Mouse (Mus musculus) embryonic facial prominence, embryonic 10.5 days (tissue): ENCODE results near the gene Cep295nl. TPM values are rescaled to one million over a fixed set of nuclear protein-coding genes. Genes with fewer than 3 reads are reported as not detected.
A peak's percentile ranks its signal among the peaks of the same experiment; 100 is the strongest.

ENCODE experiments used
- DNase-seq: peaks from one replicate; pipeline ENCODE4 v3.0.0-alpha.2; 2017; ENCODE audit warnings: low spot score
- H3K27ac ChIP-seq: fragments of 300-500 bp; sonication (generic); replicated peaks from 2 replicates; pipeline ENCODE4 v1.5.1; 2016; ENCODE audit warnings: mild to moderate bottlenecking
- H3K27me3 ChIP-seq: fragments of 300-500 bp; sonication (generic); replicated peaks from 2 replicates; pipeline ENCODE4 v1.6.1; 2016; ENCODE audit warnings: low read depth, mild to moderate bottlenecking; ENCODE audit not compliant: poor library complexity, severe bottlenecking
- H3K36me3 ChIP-seq: fragments of 300-500 bp; sonication (generic); replicated peaks from 2 replicates; pipeline ENCODE4 v1.6.1; 2016; ENCODE audit warnings: mild to moderate bottlenecking, moderate library complexity
- H3K4me1 ChIP-seq: fragments of 300-500 bp; sonication (generic); 2 replicates; pipeline ENCODE4 v1.6.1; 2016
- H3K4me3 ChIP-seq: fragments of 300-500 bp; sonication (generic); 2 replicates; pipeline ENCODE4 v1.5.1; 2016; ENCODE audit warnings: mild to moderate bottlenecking, moderate library complexity
- H3K9me3 ChIP-seq: fragments of 300-500 bp; sonication (generic); 2 replicates; pipeline ENCODE4 v1.6.1; 2016; ENCODE audit warnings: mild to moderate bottlenecking
- WGBS: fragments of 180-500 bp; shearing (Covaris S2); methylation state at CpG from one replicate; pipeline ENCODE4 v1.1.7; 2016; 5-methylcytosine and 5-hydroxymethylcytosine counted together
- polyA plus RNA-seq: library from polyadenylated mRNA; unstranded; fragments of >200 nt; fragmentation: Nextera tagmentation; extraction: Ambion mirVana; gene quantifications from 2 replicates; pipeline ENCODE4 v1.2.1, GENCODE M21; 2016

The Cep295nl gene
- polyA plus RNA-seq, 1 experiment from 2014 or later, result 0.56 TPM

DNA sequence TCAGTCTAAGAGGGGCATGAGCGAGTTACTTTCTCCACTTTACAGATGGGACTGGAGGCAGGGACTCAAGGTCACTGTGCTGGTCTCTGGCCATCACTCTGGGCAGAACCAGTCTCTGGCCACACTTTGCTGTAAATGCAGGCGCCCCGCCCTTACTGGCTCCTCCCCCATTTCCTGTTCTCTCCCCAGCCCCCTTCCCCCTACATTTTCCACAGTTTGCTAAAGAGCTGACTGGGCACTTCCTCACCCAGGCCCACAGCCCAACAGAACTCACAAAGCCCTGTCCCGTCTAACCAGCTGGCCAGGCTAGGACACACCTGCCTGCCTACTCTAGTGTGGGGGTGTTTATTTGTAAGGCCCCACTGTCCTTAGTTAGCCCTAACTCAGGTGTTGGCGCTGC is 6.6 kb upstream of the Cep295nl start:
- Histone ChIP-seq H3K27me3 (no peaks in the 10 kb centered on the region), H3K27ac (peak overlapping the region; percentile 60), H3K36me3 (peaks cover 34% of the 10 kb centered on the region), H3K4me3 (peak overlapping the region; percentile 17; the same call in 1 of the 2 replicates), H3K9me3 (no peaks in the 10 kb centered on the region), H3K4me1 (peaks cover 58% of the 10 kb centered on the region)
- no peak for DNase-seq
- WGBS, result 58% methylated on average over 5 of the region's 5 CpGs

DNA sequence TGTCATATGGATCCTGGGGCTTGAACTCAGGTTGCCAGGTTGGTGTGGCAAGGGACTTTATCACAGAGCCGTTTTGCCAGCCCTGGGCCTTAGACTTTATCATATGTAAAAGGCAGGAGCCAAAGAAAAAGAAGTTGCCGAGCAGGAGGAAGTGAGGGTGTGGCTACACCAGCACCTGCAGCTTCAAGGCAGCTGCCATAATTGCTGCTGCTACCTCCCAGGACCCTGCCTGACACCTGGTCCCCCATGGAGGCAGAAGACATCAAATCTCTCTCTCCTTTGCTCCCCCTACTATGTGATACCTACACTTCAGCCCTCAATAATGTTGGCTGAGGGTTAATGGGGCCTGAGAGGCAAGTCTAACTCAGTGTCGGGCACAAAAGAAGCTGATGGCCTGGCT is 6.1 kb upstream of the Cep295nl start:
- no peaks in the 10 kb centered on the region for H3K27me3 ChIP-seq
- DNase-seq, result no peak
- H3K27ac ChIP-seq, result peak overlapping the region; percentile 60
- peaks cover 58% of the 10 kb centered on the region for H3K4me1 ChIP-seq
- peaks cover 34% of the 10 kb centered on the region for H3K36me3 ChIP-seq
- peak overlapping the region; percentile 17; the same call in 1 of the 2 replicates for H3K4me3 ChIP-seq
- no peaks in the 10 kb centered on the region for H3K9me3 ChIP-seq
- 66% methylated on average over 3 of the region's 3 CpGs for WGBS

GRCm38 (mm10) chr11:118347911-118348310 is 5.6 kb upstream of the Cep295nl start:
- H3K4me1 ChIP-seq, result peaks cover 57% of the 10 kb centered on the region

DNA sequence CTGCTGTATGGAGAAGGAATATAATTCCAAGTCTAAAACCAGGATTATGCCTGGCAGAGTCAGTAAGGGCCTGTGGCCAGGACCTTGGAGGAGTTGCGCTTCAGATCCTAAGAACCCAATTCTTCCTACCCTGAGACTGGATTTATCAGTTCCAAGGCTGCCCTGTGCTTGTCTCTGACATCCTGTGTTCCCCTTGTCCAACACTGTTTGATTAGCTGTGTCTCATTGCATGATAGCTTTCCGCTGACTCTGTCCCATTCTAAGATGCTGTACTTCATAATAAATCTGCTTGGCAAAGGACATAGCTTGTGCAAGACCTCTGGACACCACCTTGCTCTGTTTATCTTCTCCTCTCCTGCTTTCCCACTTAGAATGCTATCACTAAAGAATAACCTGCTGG is 5.1 kb upstream of the Cep295nl start:
- no peak for DNase-seq
- Histone ChIP-seq H3K4me3 (no peak overlapping the region), H3K36me3 (peaks cover 26% of the 10 kb centered on the region), H3K9me3 (no peaks in the 10 kb centered on the region), H3K27me3 (no peaks in the 10 kb centered on the region), H3K27ac (no peak overlapping the region; the same call in 1 of the 2 replicates), H3K4me1 (peaks cover 57% of the 10 kb centered on the region)
- WGBS, result 94% methylated on average over 2 of the region's 2 CpGs

More at GRCm38 (mm10) chr11:118347911-118348310, 5.6 kb upstream of the Cep295nl start:
- H3K4me3 ChIP-seq, result no peak overlapping the region
- WGBS, result 88% methylated on average over 12 of the region's 12 CpGs
- H3K9me3 ChIP-seq, result no peaks in the 10 kb centered on the region
- no peaks in the 10 kb centered on the region for H3K27me3 ChIP-seq
- H3K36me3 ChIP-seq, result peaks cover 31% of the 10 kb centered on the region
- H3K27ac ChIP-seq, result no peak overlapping the region
- no peak for DNase-seq

GRCm38 (mm10) chr11:118346395-118347096 is 4.2 kb upstream of the Cep295nl start:
- WGBS, result 90% methylated on average over 8 of the region's 8 CpGs
- Histone ChIP-seq H3K4me3 (no peak overlapping the region), H3K4me1 (peaks cover 64% of the 10 kb centered on the region), H3K27me3 (no peaks in the 10 kb centered on the region), H3K9me3 (no peaks in the 10 kb centered on the region), H3K27ac (no peak overlapping the region), H3K36me3 (peaks cover 18% of the 10 kb centered on the region)
- no peak for DNase-seq

DNA sequence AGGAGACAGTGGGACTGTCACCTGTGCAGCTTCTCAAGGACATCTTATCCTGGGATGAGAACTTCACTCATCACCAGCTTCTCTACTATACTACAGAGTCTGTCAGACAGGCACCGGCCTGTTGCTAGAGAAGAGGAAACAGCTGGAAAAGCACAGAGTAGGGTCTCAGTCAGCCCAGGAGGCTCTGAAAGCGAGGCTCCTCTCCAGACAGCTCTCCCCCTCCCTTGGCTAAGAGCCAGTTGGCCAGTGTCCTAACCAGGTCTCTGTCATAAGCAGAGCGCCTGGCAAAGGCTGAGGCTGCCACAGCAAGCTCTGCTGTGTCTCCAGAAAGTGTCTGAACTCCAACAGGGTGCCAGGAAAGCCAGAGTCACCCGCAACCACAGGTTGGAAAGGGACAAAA is 3.4 kb upstream of the Cep295nl start:
- H3K36me3 ChIP-seq, result peaks cover 9% of the 10 kb centered on the region
- H3K9me3 ChIP-seq, result no peaks in the 10 kb centered on the region
- 70% methylated on average over 4 of the region's 4 CpGs for WGBS
- H3K27me3 ChIP-seq, result no peaks in the 10 kb centered on the region
- no peak for DNase-seq
- 0 out of 2 replicates have a peak overlapping the region, but pooled peaks have one; percentile 40 for H3K27ac ChIP-seq
- no peak overlapping the region for H3K4me3 ChIP-seq
- peaks cover 68% of the 10 kb centered on the region for H3K4me1 ChIP-seq

- peaks cover 20% of the 10 kb centered on the region for H3K36me3 ChIP-seq
- H3K9me3 ChIP-seq, result no peaks in the 10 kb centered on the region
- 88% methylated on average over 2 of the region's 2 CpGs for WGBS
- H3K4me1 ChIP-seq, result peaks cover 51% of the 10 kb centered on the region
- no peak overlapping the region for H3K27ac ChIP-seq
- H3K27me3 ChIP-seq, result no peaks in the 10 kb centered on the region
- no peak overlapping the region for H3K4me3 ChIP-seq
- no peak for DNase-seq
Measured at GRCm38 (mm10) chr11:118343629-118344028, 1.3 kb upstream of the Cep295nl start.

GRCm38 (mm10) chr11:118337491-118338168 is 4.7 kb downstream of the Cep295nl start:
- Histone ChIP-seq H3K4me3 (no peak overlapping the region), H3K4me1 (peaks cover 16% of the 10 kb centered on the region), H3K27ac (no peak overlapping the region), H3K9me3 (no peaks in the 10 kb centered on the region), H3K27me3 (no peaks in the 10 kb centered on the region), H3K36me3 (peaks cover 36% of the 10 kb centered on the region)
- 83% methylated on average over 8 of the region's 8 CpGs for WGBS
- no peak for DNase-seq

DNA sequence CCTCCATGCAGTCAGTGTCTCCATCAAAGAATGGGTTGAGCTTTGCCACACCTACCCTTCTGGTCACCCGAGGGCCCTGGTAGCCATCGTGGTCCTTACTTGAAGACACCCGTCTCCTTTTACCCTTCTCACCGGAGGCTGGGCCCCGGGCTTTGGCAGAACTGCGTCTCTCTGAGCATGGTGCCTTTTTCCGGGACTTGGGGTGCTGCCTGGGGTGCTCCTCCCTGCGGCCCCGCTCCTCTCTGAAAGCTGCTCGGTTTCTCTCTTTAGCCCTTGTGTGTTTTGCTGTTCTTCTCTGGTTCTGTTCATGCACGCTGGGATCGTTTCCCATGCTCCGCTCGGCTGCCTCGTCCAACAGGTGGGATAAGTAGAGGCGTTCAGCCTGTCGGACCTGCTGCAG is 8.9 kb downstream of the Cep295nl start:
- H3K4me3 ChIP-seq, result no peak overlapping the region
- 0 out of 2 replicates have a peak, but pooled peaks cover 6% of the 10 kb centered on the region for H3K9me3 ChIP-seq
- H3K4me1 ChIP-seq, result peaks cover 8% of the 10 kb centered on the region
- H3K27me3 ChIP-seq, result no peaks in the 10 kb centered on the region
- WGBS, result 88% methylated on average over 17 of the region's 17 CpGs
- H3K36me3 ChIP-seq, result peaks cover 61% of the 10 kb centered on the region
- DNase-seq, result no peak
- no peak overlapping the region for H3K27ac ChIP-seq

DNA sequence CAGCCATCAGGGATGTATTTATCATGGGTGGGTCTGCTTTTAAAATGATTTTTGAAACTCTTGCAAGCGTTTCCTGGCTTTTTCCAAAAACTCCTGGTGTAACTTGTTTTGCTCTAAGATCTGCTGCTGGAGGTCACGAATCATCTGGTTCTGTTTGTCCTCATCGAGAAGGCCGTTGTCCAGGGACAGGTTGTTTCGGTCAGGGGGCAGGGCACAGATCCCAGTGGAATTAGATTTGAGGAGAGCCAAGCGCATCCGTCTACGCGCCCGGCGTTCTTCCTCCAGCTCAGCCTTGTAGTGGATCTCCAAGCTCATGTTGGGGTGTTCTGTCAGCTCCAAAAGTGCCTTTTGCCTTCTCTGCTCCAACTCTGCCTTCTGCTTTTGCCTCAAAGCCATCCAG is 9.9 kb downstream of the Cep295nl start:
- Histone ChIP-seq H3K27me3 (no peaks in the 10 kb centered on the region), H3K4me3 (no peak overlapping the region), H3K27ac (no peak overlapping the region), H3K9me3 (0 out of 2 replicates have a peak, but pooled peaks cover 6% of the 10 kb centered on the region), H3K4me1 (peaks cover 19% of the 10 kb centered on the region), H3K36me3 (peaks cover 71% of the 10 kb centered on the region)
- 88% methylated on average over 11 of the region's 11 CpGs for WGBS
- DNase-seq, result no peak

GRCm38 (mm10) chr11:118330777-118331176 is 11.5 kb downstream of the Cep295nl start:
- 95% methylated on average over 16 of the region's 16 CpGs for WGBS
- H3K27ac ChIP-seq, result no peak overlapping the region
- no peak for DNase-seq
- H3K36me3 ChIP-seq, result peaks cover 78% of the 10 kb centered on the region
- H3K4me1 ChIP-seq, result peaks cover 33% of the 10 kb centered on the region
- no peak overlapping the region for H3K4me3 ChIP-seq
- H3K9me3 ChIP-seq, result 0 out of 2 replicates have a peak, but pooled peaks cover 6% of the 10 kb centered on the region
- no peaks in the 10 kb centered on the region for H3K27me3 ChIP-seq

GRCm38 (mm10) chr11:118330361-118330760 is 11.9 kb downstream of the Cep295nl start:
- 93% methylated on average over 14 of the region's 14 CpGs for WGBS

GRCm38 (mm10) chr11:118328947-118329346 is 13.4 kb downstream of the Cep295nl start:
- no peak overlapping the region for H3K4me3 ChIP-seq
- 92% methylated on average over 5 of the region's 5 CpGs for WGBS

More at GRCm38 (mm10) chr11:118330361-118330760, 11.9 kb downstream of the Cep295nl start:
- no peak for DNase-seq
- Histone ChIP-seq H3K9me3 (0 out of 2 replicates have a peak, but pooled peaks cover 6% of the 10 kb centered on the region), H3K4me3 (no peak overlapping the region), H3K36me3 (peaks cover 80% of the 10 kb centered on the region), H3K27ac (no peak overlapping the region), H3K4me1 (peaks cover 35% of the 10 kb centered on the region), H3K27me3 (no peaks in the 10 kb centered on the region)

More at GRCm38 (mm10) chr11:118328947-118329346, 13.4 kb downstream of the Cep295nl start:
- no peak for DNase-seq
- Histone ChIP-seq H3K27me3 (no peaks in the 10 kb centered on the region), H3K27ac (no peak overlapping the region), H3K4me1 (peaks cover 50% of the 10 kb centered on the region), H3K36me3 (peaks cover 75% of the 10 kb centered on the region), H3K9me3 (0 out of 2 replicates have a peak, but pooled peaks cover 6% of the 10 kb centered on the region)
